Mouse (Mus musculus): Measurements from ENCODE around the gene Olfr33.

DNA sequence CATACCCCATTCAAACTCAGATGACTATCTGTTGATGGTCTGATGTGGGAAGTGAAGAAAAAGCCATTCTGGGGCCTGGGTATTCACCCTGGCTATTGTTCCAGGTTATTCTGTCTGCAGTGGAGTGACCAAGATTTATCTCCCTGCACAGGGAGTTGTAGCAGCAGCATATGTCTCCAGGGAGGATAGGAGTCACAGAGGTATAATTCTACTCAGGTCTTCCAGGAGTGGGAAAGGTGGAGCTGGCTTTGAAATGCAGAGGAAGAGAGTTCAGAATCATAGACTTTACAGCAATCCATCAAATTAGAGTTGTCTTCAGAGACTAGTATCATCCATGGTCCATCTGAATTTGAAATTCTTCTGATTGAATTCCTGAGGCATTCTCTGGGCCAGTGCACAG lies 8.5 kb upstream of the Olfr33 start, which contains the start of gene Olfr559:
- no peak for TF ChIP-seq TCF12 (IDR thresholded peaks at IDR 0.05; ENCODE audit: insufficient read depth, poor library complexity, severe bottlenecking)
- TF ChIP-seq CEBPB (IDR thresholded peaks at IDR 0.05; ENCODE audit: insufficient read depth, poor library complexity, severe bottlenecking): no peak
- TF ChIP-seq MYOD1 (IDR thresholded peaks at IDR 0.05; ENCODE audit: control insufficient read depth in 1 of 3, insufficient read length in 2 of 3, low read depth in 2 of 3): no peak
- no peak for TF ChIP-seq E2F4 (IDR thresholded peaks at IDR 0.05; ENCODE audit: insufficient read depth)
- TF ChIP-seq POLR2A (IDR thresholded peaks at IDR 0.05; ENCODE audit: insufficient read length, low read depth): no peak
- no peak for TF ChIP-seq SRF (IDR thresholded peaks at IDR 0.05; ENCODE audit: control insufficient read depth, insufficient read length, low read depth)
- no peak for TF ChIP-seq USF1 (IDR thresholded peaks at IDR 0.05; ENCODE audit: low read depth)
- no peak for TF ChIP-seq MYOG (IDR thresholded peaks at IDR 0.05; ENCODE audit: control insufficient read depth in 1 of 3, insufficient read depth in 1 of 3, insufficient read length in 2 of 3, low read depth in 2 of 3)
- TF ChIP-seq POLR2AphosphoS2 (IDR thresholded peaks at IDR 0.05; ENCODE audit: insufficient read length, low read depth): no peak
- no peak for TF ChIP-seq TCF3 (IDR thresholded peaks at IDR 0.05; ENCODE audit: insufficient read length, low read depth)
- TF ChIP-seq MAX (IDR thresholded peaks at IDR 0.05; ENCODE audit: low read depth): no peak

All from myocyte (in vitro differentiated cells).